Mouse (Mus musculus) left cerebral cortex, postnatal 14 days (tissue): Measurements from ENCODE around the gene Gpr22. TPM values are rescaled to one million over a fixed set of nuclear protein-coding genes. Genes with fewer than 3 reads are reported as not detected.

ENCODE experiments used
- DNase-seq, 2 experiments: peaks; one replicate each; pipeline ENCODE4 v3.0.0; 2021 to 2022; ENCODE audit warnings: low spot score in 2 of 2, mixed read lengths in 1 of 2
- intact Hi-C: fragments of 180-260 bp; cut with DNase I; formaldehyde crosslinking; loops from one replicate; pipeline ENCODE4 v1.15.1; 2025
- total RNA-seq, 2 experiments: library from RNA; stranded (reverse); gene quantifications; 2 replicates each; pipeline ENCODE4 v1.2.3; 2021

Gpr22 gene
- total RNA-seq, 2 experiments from 2014 or later: 43.3 to 45.5 TPM

GRCm38 (mm10) chr12:31701411-31701810 is 12.3 kb downstream of the Gpr22 start:
- DNase-seq: no peak
- intact Hi-C loops: no loop called here

GRCm38 (mm10) chr12:31700623-31701347 is 13.0 kb downstream of the Gpr22 start:
- no peak for DNase-seq
- intact Hi-C loops: no loop called here

- intact Hi-C loops: no loop called here
These were observed 20.5 kb downstream of the Gpr22 start for GRCm38 (mm10) chr12:31693278-31693677.

GRCm38 (mm10) chr12:31686679-31687078 is 27.1 kb downstream of the Gpr22 start:
- no peak for DNase-seq
- intact Hi-C loops: no loop called here

More at GRCm38 (mm10) chr12:31693278-31693677, 20.5 kb downstream of the Gpr22 start:
- no peak for DNase-seq

GRCm38 (mm10) chr12:31667187-31667586 is 46.6 kb downstream of the Gpr22 start:
- DNase-seq: no peak
- intact Hi-C loops: no loop called here

- no peak for DNase-seq
- intact Hi-C loops: no loop called here
These were observed 47.7 kb downstream of the Gpr22 start for GRCm38 (mm10) chr12:31665999-31666398.

Other genes with a start within 250 kb of the Gpr22 start
- gene Cbll1, start 214.3 kb downstream of the Gpr22 start, total RNA-seq: 10 to 100 TPM; 21.4 to 24.4 TPM
- gene Slc26a4, start 154.0 kb downstream of the Gpr22 start, total RNA-seq: 1 to 10 TPM; 1.2 to 1.6 TPM
- gene Bcap29, start 79.3 kb downstream of the Gpr22 start, total RNA-seq: 10 to 100 TPM; 29.7 to 29.8 TPM
- gene Dus4l, start 59.1 kb downstream of the Gpr22 start, total RNA-seq: 10 to 100 TPM in 1 of 2 experiments, 1 to 10 TPM in 1; 8.8 to 10.1 TPM
- gene Cog5, start 59.1 kb downstream of the Gpr22 start, total RNA-seq: 10 to 100 TPM; 40.2 to 40.3 TPM
- 10 to 100 TPM; 19.1 to 19.3 TPM for gene Hbp1, start 236.6 kb upstream of the Gpr22 start, total RNA-seq